Mouse (Mus musculus) embryonic facial prominence, embryonic 10.5 days (tissue): Measurements from ENCODE around the gene Polr2j. TPM values are rescaled to one million over a fixed set of nuclear protein-coding genes. Genes with fewer than 3 reads are reported as not detected.

Experiments
- microRNA-seq: library from miRNA; unstranded; fragments of <30 nt; microRNA quantifications from one replicate; pipeline ENCODE4, GENCODE M21; 2017
- polyA plus RNA-seq: library from polyadenylated mRNA; unstranded; fragments of >200 nt; fragmentation: Nextera tagmentation; extraction: Ambion mirVana; gene quantifications from 2 replicates; pipeline ENCODE4 v1.2.1, GENCODE M21; 2016

Gene Polr2j
- polyA plus RNA-seq, 1 experiment from 2014 or later = 301 TPM

Small RNAs within 50 kb of the gene (microRNA-seq; reads per million reads assigned to microRNA genes)
- not detected for gene Mir7035

Other genes starting within 250 kb of the Polr2j start
- 24.0 and 24.4 TPM in 2 replicates for gene Hspb1, start 228.7 kb upstream of the Polr2j start, polyA plus RNA-seq
- 244 and 257 TPM in 2 replicates for gene Ywhag, start 182.0 kb upstream of the Polr2j start, polyA plus RNA-seq
- 3.1 and 4.0 TPM in 2 replicates for gene Ssc4d, start 142.1 kb upstream of the Polr2j start, polyA plus RNA-seq
- not detected in 2 replicates for gene Zp3, start 136.5 kb upstream of the Polr2j start, polyA plus RNA-seq
- 38.5 and 39.2 TPM in 2 replicates for gene Dtx2, start 121.8 kb upstream of the Polr2j start, polyA plus RNA-seq
- 0.32 and 0.78 TPM in 2 replicates for gene Upk3b, start 78.1 kb upstream of the Polr2j start, polyA plus RNA-seq
- gene Upk3bl, start 62.1 kb upstream of the Polr2j start, polyA plus RNA-seq = 6.0 and 6.7 TPM in 2 replicates
- gene Rasa4, start 32.7 kb upstream of the Polr2j start, polyA plus RNA-seq = 2.4 and 4.7 TPM in 2 replicates
- 59.7 and 62.4 TPM in 2 replicates for gene Lrwd1, start 19.4 kb downstream of the Polr2j start, polyA plus RNA-seq
- 26.3 and 29.1 TPM in 2 replicates for gene Alkbh4, start 19.5 kb downstream of the Polr2j start, polyA plus RNA-seq
- gene Orai2, start 54.1 kb downstream of the Polr2j start, polyA plus RNA-seq = 7.4 and 8.2 TPM in 2 replicates
- 68.6 and 76.8 TPM in 2 replicates for gene Prkrip1, start 82.3 kb downstream of the Polr2j start, polyA plus RNA-seq
- gene Sh2b2, start 129.9 kb downstream of the Polr2j start, polyA plus RNA-seq = 14.1 and 17.0 TPM in 2 replicates